Mouse (Mus musculus) liver, embryonic 11.5 days (tissue): ENCODE results near the gene Casd1. TPM values are rescaled to one million over a fixed set of nuclear protein-coding genes. Genes with fewer than 3 reads are reported as not detected.

Experiments used
- ATAC-seq: fragments of 200-750 bp; cut with Nextera tagmentation; replicated peaks from 2 replicates; pipeline ENCODE4 v1.8.0; 2017; ENCODE audit warnings: moderate number of reproducible peaks, mild to moderate bottlenecking, moderate TSS enrichment, moderate library complexity; ENCODE audit not compliant: low FRiP score
- DNase-seq: peaks from one replicate; pipeline ENCODE4 v3.0.0-alpha.2; 2017; ENCODE audit warnings: low spot score
- H3K27ac ChIP-seq: fragments of 300-500 bp; sonication (generic); 2 replicates; pipeline ENCODE4 v1.5.1; 2014; ENCODE audit warnings: mild to moderate bottlenecking, low read depth, low read length, control low read depth
- H3K27me3 ChIP-seq: fragments of 300-500 bp; sonication (generic); replicated peaks from 2 replicates; pipeline ENCODE4 v1.6.1; 2014; ENCODE audit warnings: low read length, mixed read lengths; ENCODE audit not compliant: control insufficient read depth, insufficient read depth
- H3K36me3 ChIP-seq: fragments of 300-500 bp; sonication (generic); 2 replicates; pipeline ENCODE4 v1.6.1; 2014; ENCODE audit warnings: mild to moderate bottlenecking, low read length, moderate library complexity, mixed read lengths; ENCODE audit not compliant: control insufficient read depth, insufficient read depth
- H3K4me1 ChIP-seq: fragments of 300-500 bp; sonication (generic); replicated peaks from 2 replicates; pipeline ENCODE4 v1.6.1; 2014; ENCODE audit warnings: low read length, mixed read lengths; ENCODE audit not compliant: control insufficient read depth, insufficient read depth
- H3K4me2 ChIP-seq: fragments of 300-500 bp; sonication (generic); 2 replicates; pipeline ENCODE4 v1.6.1; 2014; ENCODE audit warnings: mild to moderate bottlenecking, control low read depth, moderate library complexity
- H3K4me3 ChIP-seq: fragments of 300-500 bp; sonication (generic); 2 replicates; pipeline ENCODE4 v1.5.1; 2014; ENCODE audit warnings: low read depth, low read length, control low read depth
- H3K9ac ChIP-seq: fragments of 300-500 bp; sonication (generic); 2 replicates; pipeline ENCODE4 v1.6.1; 2014; ENCODE audit warnings: low read depth, low read length, control low read depth
- H3K9me3 ChIP-seq: fragments of 300-500 bp; sonication (generic); 2 replicates; pipeline ENCODE4 v1.6.1; 2016; ENCODE audit warnings: low read length, inconsistent platforms, mixed read lengths; ENCODE audit not compliant: control insufficient read depth
- WGBS: fragments of 180-500 bp; shearing (Covaris S2); extraction: QIAGEN DNeasy Blood & Tissue Kit; methylation state at CpG from one replicate; pipeline ENCODE4 v1.1.7; 2014; 5-methylcytosine and 5-hydroxymethylcytosine counted together
- polyA plus RNA-seq: library from polyadenylated mRNA; unstranded; fragments of >200 nt; fragmentation: Nextera tagmentation; extraction: Ambion mirVana; gene quantifications from 2 replicates; pipeline ENCODE4 v1.2.1, GENCODE M21; 2014

Casd1 gene
- polyA plus RNA-seq, 1 experiment from 2014 or later: 29.4 TPM

GRCm38 (mm10) chr6:4663516-4663915 is 62.9 kb downstream of the Casd1 start:
- Histone ChIP-seq H3K27ac (no peak overlapping the region), H3K36me3 (no peaks in the 10 kb centered on the region), H3K9ac (no peak overlapping the region), H3K4me1 (peaks cover 4% of the 10 kb centered on the region; the same call in 1 of the 2 replicates), H3K27me3 (no peaks in the 10 kb centered on the region), H3K9me3 (no peaks in the 10 kb centered on the region), H3K4me3 (no peak overlapping the region), H3K4me2 (no peak overlapping the region)
- ATAC-seq: no peak
- WGBS: 34% methylated on average over 2 of the region's 2 CpGs
- DNase-seq: no peak

DNA sequence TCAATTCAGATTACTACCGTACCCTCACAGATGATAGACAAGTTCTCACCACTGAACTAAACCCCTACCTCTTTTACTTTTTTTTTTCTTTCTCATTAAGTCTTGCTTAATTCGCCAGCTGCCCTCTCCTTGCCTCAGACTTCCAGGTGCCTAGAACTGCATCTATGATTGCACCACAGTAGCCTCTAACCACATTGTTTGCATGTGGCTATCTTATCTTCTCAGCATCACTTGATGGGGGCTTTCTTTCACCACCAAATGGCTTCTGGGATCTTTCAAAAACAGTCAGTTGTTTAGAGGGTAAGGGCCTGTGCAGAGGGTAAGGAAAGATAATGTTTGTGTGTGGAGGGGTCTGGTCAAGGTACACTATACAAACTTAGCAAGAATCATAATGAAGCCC is 63.7 kb downstream of the Casd1 start:
- 21% methylated on average over 2 of the region's 2 CpGs for WGBS
- DNase-seq: no peak
- no peak overlapping the region for H3K4me3 ChIP-seq
- H3K4me1 ChIP-seq: peaks cover 4% of the 10 kb centered on the region; the same call in 1 of the 2 replicates
- H3K9me3 ChIP-seq: no peaks in the 10 kb centered on the region
- H3K36me3 ChIP-seq: no peaks in the 10 kb centered on the region
- no peak overlapping the region for H3K4me2 ChIP-seq
- no peaks in the 10 kb centered on the region for H3K27me3 ChIP-seq
- H3K9ac ChIP-seq: no peak overlapping the region
- no peak overlapping the region for H3K27ac ChIP-seq
- ATAC-seq: no peak

GRCm38 (mm10) chr6:4665154-4665553 is 64.5 kb downstream of the Casd1 start:
- no peak overlapping the region for H3K4me3 ChIP-seq
- WGBS: 77% methylated on average over 6 of the region's 6 CpGs
- DNase-seq: no peak
- no peak overlapping the region for H3K4me2 ChIP-seq
- H3K27ac ChIP-seq: no peak overlapping the region
- H3K9me3 ChIP-seq: no peaks in the 10 kb centered on the region
- H3K9ac ChIP-seq: no peak overlapping the region
- no peak for ATAC-seq
- H3K4me1 ChIP-seq: peaks cover 4% of the 10 kb centered on the region; the same call in 1 of the 2 replicates
- no peaks in the 10 kb centered on the region for H3K27me3 ChIP-seq
- no peaks in the 10 kb centered on the region for H3K36me3 ChIP-seq

GRCm38 (mm10) chr6:4677356-4677761 is 76.7 kb downstream of the Casd1 start:
- no peak overlapping the region for H3K27ac ChIP-seq
- H3K4me3 ChIP-seq: no peak overlapping the region
- DNase-seq: no peak
- no peak overlapping the region for H3K4me2 ChIP-seq
- 77% methylated on average over 1 of the region's 1 CpGs for WGBS
- H3K36me3 ChIP-seq: no peaks in the 10 kb centered on the region
- ATAC-seq: no peak
- no peaks in the 10 kb centered on the region for H3K4me1 ChIP-seq
- H3K27me3 ChIP-seq: no peaks in the 10 kb centered on the region
- H3K9me3 ChIP-seq: no peaks in the 10 kb centered on the region
- no peak overlapping the region for H3K9ac ChIP-seq

DNA sequence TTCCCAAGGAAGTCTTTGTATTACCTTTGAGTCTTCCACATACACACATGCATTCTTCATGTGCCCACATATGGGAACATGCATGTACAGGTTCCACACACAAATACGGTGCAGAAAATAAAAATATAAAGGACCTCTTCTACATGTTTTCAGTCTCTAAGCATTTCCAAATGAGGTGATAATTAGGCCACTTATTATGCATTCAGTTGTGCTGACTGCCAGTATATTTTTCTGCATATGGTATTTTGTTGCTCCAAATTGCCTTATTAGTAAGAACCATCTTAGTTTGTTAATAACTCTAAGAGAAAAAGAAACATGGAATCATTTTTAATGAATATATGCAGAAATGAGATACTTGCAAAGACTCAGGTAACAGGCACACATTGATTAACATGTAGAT is 79.3 kb downstream of the Casd1 start:
- H3K4me2 ChIP-seq: no peak overlapping the region
- H3K27me3 ChIP-seq: no peaks in the 10 kb centered on the region
- H3K4me3 ChIP-seq: no peak overlapping the region
- H3K27ac ChIP-seq: no peak overlapping the region
- no peak for DNase-seq
- WGBS: 91% methylated on average over 1 of the region's 1 CpGs
- no peak for ATAC-seq
- H3K9ac ChIP-seq: no peak overlapping the region
- H3K36me3 ChIP-seq: no peaks in the 10 kb centered on the region
- no peaks in the 10 kb centered on the region for H3K4me1 ChIP-seq
- H3K9me3 ChIP-seq: no peaks in the 10 kb centered on the region

- no peaks in the 10 kb centered on the region for H3K9me3 ChIP-seq
- H3K4me1 ChIP-seq: no peaks in the 10 kb centered on the region
- no peaks in the 10 kb centered on the region for H3K36me3 ChIP-seq
- H3K27me3 ChIP-seq: no peaks in the 10 kb centered on the region
- 87% methylated on average over 4 of the region's 4 CpGs for WGBS
- no peak for ATAC-seq
- H3K4me2 ChIP-seq: no peak overlapping the region
- H3K27ac ChIP-seq: no peak overlapping the region
- no peak overlapping the region for H3K4me3 ChIP-seq
- DNase-seq: no peak
- no peak overlapping the region for H3K9ac ChIP-seq
These were observed 79.9 kb downstream of the Casd1 start for GRCm38 (mm10) chr6:4680576-4680975.

DNA sequence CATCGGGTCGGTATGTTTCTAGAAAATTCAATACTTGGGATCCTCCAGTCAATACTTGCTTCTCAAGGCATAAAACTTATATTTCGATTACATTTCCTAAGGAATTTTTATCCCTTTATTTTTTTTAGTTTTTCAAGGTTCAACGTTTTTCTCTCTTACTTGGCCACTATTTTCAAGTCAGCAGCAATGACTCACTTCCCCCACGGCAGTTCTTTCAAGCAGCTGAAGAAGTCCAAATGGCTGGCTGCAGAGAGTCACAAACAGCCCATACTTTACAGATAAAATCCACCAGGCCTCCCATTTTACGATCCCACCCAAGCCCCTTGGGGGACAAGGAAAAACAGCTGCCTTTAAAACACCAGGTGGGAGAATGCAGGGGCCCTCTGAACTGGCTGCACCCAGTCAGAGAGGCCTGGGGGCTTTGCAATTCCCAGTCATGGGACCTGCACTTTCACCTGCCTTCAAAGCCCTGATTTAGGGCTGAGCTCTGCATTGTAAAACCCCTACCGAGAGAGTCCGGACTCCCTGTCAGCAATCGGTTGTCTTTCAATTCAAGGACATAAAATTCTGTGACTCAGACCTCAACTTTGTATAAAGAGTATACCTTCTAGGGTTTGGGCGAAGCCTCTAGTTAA is 84.2 kb downstream of the Casd1 start:
- H3K9ac ChIP-seq: no peak overlapping the region
- DNase-seq (no peak), ATAC-seq (no peak)
- no peaks in the 10 kb centered on the region for H3K9me3 ChIP-seq
- H3K27ac ChIP-seq: no peak overlapping the region
- H3K36me3 ChIP-seq: no peaks in the 10 kb centered on the region
- H3K4me3 ChIP-seq: no peak overlapping the region
- H3K4me1 ChIP-seq: no peaks in the 10 kb centered on the region
- 58% methylated on average over 10 of the region's 10 CpGs for WGBS
- H3K4me2 ChIP-seq: no peak overlapping the region
- H3K27me3 ChIP-seq: no peaks in the 10 kb centered on the region

DNA sequence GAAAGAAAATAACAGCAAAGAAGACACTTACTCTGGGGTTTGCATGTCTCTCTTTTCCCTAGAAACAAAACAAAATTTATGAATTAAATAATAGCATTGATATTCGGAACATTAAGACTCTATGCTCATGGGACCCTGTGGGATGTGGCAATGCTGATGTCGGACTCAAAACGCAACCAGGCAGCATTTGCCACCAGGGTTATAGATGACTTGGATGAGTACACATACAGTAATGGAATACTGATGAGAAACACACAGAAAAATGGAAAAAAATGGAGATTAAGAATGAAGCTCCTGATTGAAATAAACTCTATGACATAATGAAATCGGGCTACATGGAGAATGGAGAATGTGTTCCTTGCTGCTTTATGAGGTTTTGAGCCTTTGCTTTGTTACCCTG is 89.8 kb downstream of the Casd1 start:
- Histone ChIP-seq H3K36me3 (no peaks in the 10 kb centered on the region), H3K9me3 (no peaks in the 10 kb centered on the region), H3K27me3 (no peaks in the 10 kb centered on the region), H3K4me3 (no peak overlapping the region), H3K27ac (no peak overlapping the region), H3K9ac (no peak overlapping the region), H3K4me2 (no peak overlapping the region), H3K4me1 (no peaks in the 10 kb centered on the region)
- no peak for DNase-seq
- ATAC-seq: no peak
- WGBS: 90% methylated on average over 4 of the region's 4 CpGs
